Mouse (Mus musculus): Measurements from ENCODE around the gene Serf2.

Gene Serf2

DNA sequence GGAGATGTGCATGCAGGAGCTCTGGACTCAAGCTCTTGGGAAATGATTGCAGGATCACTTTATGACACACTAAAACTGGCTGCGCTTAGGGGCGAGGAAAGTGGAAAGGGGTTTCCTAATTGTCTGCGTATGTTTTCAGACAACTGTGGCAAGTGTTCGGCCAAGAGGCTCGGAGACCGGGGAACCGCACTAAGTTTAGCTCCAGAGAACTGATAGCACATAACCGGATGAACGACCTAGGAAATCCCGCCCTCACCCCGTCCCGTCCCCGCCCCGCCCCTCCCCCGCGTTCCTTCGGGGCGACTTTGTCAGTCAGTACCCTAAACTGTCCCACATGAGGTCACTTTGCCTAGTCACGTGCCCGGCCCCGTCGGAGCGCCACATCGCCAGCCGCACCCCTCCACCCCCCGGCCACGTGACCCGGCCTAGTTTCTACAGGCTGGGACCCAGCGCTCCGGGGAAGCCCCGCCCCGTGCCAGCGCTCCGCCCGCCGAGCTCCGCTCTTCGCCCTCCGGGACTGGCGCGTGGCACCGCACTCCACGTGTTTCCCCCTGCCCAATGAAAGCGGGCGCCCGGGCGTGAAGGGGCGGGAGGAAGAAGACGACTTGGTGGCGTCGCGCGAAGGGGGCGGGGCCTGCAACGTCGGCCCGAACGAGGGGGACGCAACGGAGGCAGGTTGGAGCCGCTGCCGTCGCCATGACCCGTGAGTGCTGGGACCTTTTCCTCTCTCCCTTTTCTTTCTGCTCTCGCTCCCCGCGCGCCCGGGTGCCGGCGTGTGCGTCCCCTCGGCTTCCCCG, at the start of gene Serf2:
Gene Serf2, plus strand, starts transcription at position 457 of the 797 bp plus-strand sequence.
- in situ Hi-C loops (cut with MboI, MseI), result no loop called here

DNA sequence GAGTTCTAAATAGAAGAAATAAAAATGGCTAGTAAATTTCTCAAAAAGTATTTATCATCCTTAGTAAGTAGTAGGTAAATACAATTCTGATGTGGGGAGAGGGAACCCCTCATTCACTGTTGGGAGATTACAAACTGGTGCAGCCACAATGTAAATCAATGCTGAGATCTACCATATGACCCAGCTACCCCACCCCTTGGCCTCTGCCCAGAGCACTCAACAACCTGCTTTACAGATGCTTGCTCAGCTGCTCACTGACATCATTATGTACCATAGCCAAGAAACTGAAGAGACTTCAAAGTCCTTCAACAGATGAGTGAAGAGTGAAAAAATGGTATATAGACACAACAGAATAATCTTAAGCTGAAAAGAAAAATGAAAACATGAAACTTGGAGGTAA, 45.7 kb upstream of the Serf2 start:
- in situ Hi-C loops (cut with MboI, MseI), result no loop called here

- in situ Hi-C loops (cut with MboI, MseI), result no loop called here
Measured at GRCm38 (mm10) chr2:121408160-121408559, 40.8 kb upstream of the Serf2 start.

DNA sequence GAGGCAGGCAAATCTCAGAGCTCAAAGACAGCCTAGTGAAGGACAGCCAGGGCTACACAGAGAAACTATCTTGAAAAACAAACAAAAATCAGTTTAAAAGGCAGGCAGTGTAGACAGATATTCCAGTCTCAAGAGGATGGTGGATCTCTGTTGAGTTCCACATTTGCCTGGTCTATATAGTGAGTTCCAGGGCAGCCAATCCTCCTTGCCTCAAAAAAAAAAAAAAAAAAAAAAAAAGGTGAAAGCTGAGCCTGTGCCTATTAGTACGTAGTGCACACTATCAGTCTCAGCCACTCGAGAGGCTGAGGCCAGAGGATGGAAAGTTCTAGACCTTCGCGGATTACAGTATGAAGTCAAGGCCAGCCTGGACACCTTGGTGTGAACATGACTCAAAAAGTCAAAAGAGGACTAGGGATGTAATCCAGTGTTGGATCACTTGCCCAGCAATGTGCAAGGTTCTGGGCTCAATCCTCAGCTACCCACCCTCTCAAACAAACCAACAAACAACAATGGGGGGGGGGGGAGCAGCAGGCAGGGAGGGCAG, 36.1 kb upstream of the Serf2 start:
- in situ Hi-C loops (cut with MboI, MseI), result no loop called here

GRCm38 (mm10) chr2:121413387-121414042, 35.5 kb upstream of the Serf2 start, which contains the start of the genes Pdia3 and Catsper2:
Pdia3 (plus strand) TSS chr2:121413775.
Catsper2 (minus strand) TSS chr2:121413792.
- in situ Hi-C loops (cut with MboI, MseI), result no loop called here

- in situ Hi-C loops (cut with MboI, MseI), result no loop called here
Measured at GRCm38 (mm10) chr2:121414139-121414685, 34.8 kb upstream of the Serf2 start.

DNA sequence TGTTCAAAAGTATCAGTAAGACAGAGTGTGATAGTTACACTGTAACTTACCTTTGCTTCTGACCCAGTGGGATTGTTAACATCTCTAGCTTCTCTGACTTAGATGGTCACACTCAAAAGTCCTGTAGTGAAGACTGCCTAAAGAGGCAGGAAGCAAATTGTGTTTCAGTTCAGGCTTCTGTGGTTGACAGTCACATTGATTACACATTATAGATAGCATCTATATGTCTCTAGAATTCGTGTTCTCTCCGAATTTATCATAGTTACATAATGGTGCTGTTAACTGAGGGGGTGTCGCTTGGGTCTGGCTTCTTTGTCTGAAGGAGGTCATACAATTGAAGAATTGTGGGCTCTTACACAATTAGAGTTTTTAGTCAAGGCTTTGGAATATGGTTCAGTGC, 33.9 kb upstream of the Serf2 start:
- in situ Hi-C loops (cut with MboI, MseI), result no loop called here

GRCm38 (mm10) chr2:121415591-121415990, 33.4 kb upstream of the Serf2 start:
- in situ Hi-C loops (cut with MboI, MseI), result no loop called here

GRCm38 (mm10) chr2:121416356-121416755, 32.6 kb upstream of the Serf2 start:
- in situ Hi-C loops (cut with MboI, MseI), result no loop called here

DNA sequence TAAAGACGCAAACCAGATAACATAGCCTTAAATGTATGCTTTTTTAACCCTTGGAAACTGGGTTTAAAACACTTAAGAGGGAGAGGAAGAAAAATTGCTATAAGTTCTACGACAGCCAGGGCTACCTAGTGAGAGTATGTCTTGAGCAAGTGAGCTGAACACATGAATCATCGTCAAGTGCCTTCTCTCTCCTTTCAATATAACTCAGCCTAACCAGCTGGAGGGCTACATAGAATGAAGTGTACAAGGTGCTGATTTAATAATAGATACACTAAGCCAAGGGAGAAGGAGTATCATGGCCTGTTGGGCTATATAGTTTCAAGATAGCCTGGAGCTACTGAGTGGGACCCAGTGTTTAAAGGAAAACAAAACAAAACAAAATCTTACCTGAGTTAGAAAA, 30.5 kb upstream of the Serf2 start:
- in situ Hi-C loops (cut with MboI, MseI), result no loop called here

DNA sequence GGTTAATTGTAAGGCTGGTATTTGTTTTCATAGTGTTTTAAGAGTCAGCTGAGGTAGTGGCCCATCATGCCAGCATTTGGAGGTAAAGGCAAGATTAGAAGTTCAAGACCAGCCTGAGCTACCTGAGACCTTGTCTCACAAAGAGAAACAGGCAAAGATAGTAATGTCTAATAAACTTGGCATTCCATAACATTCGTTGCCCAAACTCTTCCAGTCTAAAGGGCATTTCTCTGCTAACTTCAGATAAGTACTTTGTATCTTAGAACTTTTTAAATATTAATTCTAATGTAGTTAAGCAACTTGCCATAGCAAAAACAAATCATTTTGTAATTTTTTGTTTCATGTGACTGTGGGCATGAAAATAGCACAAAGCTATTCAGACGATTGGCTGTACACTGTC, 25.8 kb upstream of the Serf2 start:
- in situ Hi-C loops (cut with MboI, MseI), result no loop called here

DNA sequence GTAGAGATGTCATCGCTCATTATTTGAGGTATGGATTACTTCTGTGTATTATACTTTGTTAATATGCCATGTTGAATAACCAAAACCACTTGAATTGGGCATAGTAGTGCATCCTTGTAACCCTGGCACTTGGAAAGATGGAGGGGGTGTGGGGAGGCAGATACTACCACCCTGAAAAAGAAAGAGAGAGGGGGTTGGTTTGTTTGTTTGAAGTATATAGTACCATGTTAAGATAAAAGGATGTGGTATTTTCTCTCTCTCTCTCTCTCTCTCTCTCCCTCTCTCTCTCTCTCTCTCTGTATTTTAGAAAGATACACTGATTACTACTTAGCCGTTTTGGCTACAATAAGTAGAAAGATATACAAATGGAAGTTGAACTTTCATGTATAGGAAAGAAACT, 23.1 kb upstream of the Serf2 start:
- in situ Hi-C loops (cut with MboI, MseI), result no loop called here

GRCm38 (mm10) chr2:121434854-121435253, 14.1 kb upstream of the Serf2 start:
- in situ Hi-C loops (cut with MboI, MseI), result loop anchor here (10.0 kb wide), 1 partner anchor 450 kb away; no protein-coding TSS in a partner anchor

GRCm38 (mm10) chr2:121439746-121440145, 9.2 kb upstream of the Serf2 start:
- in situ Hi-C loops (cut with MboI, MseI), result loop anchor here (10.0 kb wide), 1 partner anchor 455 kb away; no protein-coding TSS in a partner anchor

- in situ Hi-C loops (cut with MboI, MseI), result no loop called here
Measured at GRCm38 (mm10) chr2:121440834-121441605, 8.0 kb upstream of the Serf2 start.

DNA sequence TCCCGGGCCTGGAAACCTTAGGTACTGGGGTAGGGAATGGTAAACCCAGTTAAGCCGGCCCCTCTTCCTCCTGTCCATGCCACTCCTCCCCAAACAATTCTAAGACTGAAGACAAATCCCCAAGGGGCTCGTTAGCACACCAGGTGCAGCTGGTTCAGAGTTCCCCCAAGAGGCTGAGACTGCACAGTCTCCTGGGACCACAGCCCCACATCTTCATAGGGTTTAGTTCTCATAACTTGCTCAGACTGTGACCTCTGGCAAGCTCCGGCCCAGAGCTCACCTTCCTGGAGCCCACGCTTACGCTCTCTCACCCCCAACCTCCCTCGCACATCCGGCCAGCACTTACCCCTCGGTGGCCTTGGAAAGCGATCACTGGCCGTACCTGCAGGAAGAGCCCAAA, 7.2 kb upstream of the Serf2 start:
- in situ Hi-C loops (cut with MboI, MseI), result no loop called here

GRCm38 (mm10) chr2:121442259-121443067, 6.5 kb upstream of the Serf2 start:
- in situ Hi-C loops (cut with MboI, MseI), result no loop called here

DNA sequence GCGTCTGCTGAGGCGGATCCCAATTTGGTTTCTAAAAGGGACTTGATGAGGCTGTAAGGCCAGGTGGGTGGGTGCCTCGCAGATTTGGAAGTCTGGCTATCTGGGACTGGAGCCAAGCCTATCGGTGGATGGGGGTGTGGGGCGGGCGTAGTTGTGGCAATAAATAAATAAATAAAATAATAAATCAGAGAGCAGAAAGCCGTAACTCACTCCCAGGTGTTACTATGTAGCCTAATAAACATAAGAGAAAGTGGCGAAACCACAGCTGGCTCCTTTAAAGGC, 6.0 kb upstream of the Serf2 start:
- in situ Hi-C loops (cut with MboI, MseI), result no loop called here

DNA sequence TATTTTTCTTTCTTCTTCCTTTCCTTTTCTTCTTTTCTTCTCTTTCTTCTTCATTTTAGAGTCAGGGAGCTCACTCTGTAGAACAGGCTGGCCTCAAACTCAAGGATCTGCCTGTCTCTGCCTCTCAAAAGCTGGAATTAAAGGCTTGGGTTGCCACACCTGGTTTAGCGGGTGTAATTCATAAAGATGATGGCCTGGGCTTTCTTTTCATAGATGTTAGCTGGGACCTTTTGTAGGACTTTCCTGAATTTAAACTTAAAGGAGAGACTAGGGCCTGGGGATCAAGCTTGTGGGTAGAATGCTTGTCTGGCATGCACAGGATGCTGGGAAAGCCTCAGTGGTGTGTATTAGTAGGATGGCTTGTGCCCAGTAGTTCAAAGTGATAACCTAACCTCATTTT, 4.8 kb upstream of the Serf2 start, which contains the start of gene Ell3:
Gene Ell3, minus strand, starts transcription at position 101 of the 400 bp plus-strand sequence.
- in situ Hi-C loops (cut with MboI, MseI), result no loop called here

DNA sequence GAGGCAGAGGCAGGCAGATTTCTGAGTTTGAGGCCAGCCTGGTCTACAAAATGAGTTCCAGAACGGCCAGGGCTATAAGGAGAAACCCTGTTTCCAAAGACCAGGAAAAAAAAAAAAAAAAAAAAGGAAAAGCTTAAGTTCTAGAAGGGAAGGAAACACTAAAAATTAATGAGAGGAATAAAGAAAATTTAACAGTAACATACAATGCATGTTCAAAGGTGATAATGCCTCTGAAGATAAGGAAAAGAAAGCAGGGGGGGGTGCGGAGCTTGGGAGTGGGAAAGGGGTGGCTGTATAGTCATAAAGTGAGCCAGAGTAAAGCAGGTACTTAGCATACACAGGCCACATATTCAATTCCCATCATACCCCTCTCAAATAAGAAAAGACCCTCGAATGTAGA, 3.9 kb upstream of the Serf2 start:
- in situ Hi-C loops (cut with MboI, MseI), result no loop called here

GRCm38 (mm10) chr2:121446506-121446905, 2.5 kb upstream of the Serf2 start:
- in situ Hi-C loops (cut with MboI, MseI), result no loop called here

Measured in T-helper 2 cell (primary cell).